Mouse (Mus musculus): ENCODE results near the gene E130309D02Rik.

Gene E130309D02Rik

GRCm38 (mm10) chr5:143315514-143315888 is 341 bp upstream of the E130309D02Rik start:
- in situ Hi-C loops (cut with MboI; ENCODE audit: low pct_unique_long_range_greater_than_20kb in 1 of 2, low sequenced_read_pairs in 2 of 2, unreplicated experiment in 1 of 2): no loop called here

DNA sequence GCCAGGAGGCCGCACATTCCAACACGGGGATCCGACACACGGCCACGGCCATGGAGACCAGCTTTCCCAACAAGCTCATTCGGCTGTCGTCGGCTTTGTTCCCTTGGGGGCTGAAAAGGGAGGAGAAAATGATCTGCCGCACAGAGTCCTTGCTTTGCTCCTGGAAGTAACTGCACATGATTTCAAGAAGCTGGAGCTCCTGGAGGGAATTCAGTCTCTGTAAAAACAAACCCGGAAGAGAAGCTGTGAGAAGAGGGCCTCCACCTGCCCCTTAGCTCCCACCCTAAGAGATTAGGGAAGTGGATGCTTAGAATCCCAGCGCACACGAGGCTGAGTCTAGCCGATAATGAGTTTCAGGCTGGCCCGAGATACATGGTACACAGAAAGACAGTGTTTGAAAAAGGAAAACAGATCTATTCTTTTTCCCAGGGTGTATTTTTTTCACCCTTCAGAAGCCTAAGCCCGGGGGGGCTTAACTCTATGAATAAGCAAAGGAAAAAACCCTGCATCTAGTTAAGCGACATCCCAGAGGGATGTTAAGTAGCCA is 904 bp downstream of the E130309D02Rik start:
- in situ Hi-C loops (cut with MboI; ENCODE audit: low pct_unique_long_range_greater_than_20kb in 1 of 2, low sequenced_read_pairs in 2 of 2, unreplicated experiment in 1 of 2): no loop called here

GRCm38 (mm10) chr5:143311886-143312285 is 3.3 kb downstream of the E130309D02Rik start:
- in situ Hi-C loops (cut with MboI; ENCODE audit: low pct_unique_long_range_greater_than_20kb in 1 of 2, low sequenced_read_pairs in 2 of 2, unreplicated experiment in 1 of 2): no loop called here

DNA sequence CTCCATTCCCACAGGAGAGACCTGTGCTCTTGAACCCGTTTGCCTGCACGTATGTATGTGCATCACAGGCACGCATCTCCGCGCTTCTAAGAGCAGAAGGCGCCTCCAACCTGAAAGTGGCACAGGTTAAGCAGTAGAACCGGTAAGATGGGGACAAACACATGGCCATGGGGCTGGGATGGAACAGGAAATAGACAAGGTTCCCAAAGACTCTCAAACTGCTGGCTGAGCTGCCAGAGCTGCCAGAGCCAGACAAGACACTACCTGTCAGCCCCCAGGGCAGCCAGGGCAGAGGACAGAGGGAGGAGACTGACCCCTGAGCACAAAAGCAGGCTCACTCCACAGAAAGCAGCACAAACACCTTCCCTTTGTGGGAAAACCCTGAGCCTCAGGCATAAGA is 5.2 kb downstream of the E130309D02Rik start:
- in situ Hi-C loops (cut with MboI; ENCODE audit: low pct_unique_long_range_greater_than_20kb in 1 of 2, low sequenced_read_pairs in 2 of 2, unreplicated experiment in 1 of 2): no loop called here

GRCm38 (mm10) chr5:143308825-143309224 is 6.3 kb downstream of the E130309D02Rik start:
- in situ Hi-C loops (cut with MboI; ENCODE audit: low pct_unique_long_range_greater_than_20kb in 1 of 2, low sequenced_read_pairs in 2 of 2, unreplicated experiment in 1 of 2): no loop called here

GRCm38 (mm10) chr5:143304251-143304650 is 10.9 kb downstream of the E130309D02Rik start:
- in situ Hi-C loops (cut with MboI; ENCODE audit: low pct_unique_long_range_greater_than_20kb in 1 of 2, low sequenced_read_pairs in 2 of 2, unreplicated experiment in 1 of 2): no loop called here

DNA sequence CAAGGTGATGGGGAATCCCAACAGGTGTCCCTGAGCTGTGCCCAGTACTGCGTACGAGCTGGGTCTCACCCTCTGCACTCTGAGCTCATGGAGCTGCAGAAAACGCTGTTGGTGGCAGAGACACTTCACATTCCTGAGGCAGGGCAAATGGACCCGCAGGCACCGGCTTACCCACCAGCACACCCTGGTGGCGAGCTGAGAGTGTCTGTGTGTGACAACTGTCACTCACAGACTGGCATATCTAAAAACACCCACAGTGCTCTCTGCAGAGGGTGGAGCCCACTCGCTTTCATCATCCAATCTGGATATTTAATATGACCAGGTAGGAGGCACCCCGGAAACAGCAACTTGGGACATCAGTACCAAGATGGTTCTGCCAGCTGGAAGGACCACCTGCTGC is 13.9 kb downstream of the E130309D02Rik start:
- in situ Hi-C loops (cut with MboI; ENCODE audit: low pct_unique_long_range_greater_than_20kb in 1 of 2, low sequenced_read_pairs in 2 of 2, unreplicated experiment in 1 of 2): no loop called here

DNA sequence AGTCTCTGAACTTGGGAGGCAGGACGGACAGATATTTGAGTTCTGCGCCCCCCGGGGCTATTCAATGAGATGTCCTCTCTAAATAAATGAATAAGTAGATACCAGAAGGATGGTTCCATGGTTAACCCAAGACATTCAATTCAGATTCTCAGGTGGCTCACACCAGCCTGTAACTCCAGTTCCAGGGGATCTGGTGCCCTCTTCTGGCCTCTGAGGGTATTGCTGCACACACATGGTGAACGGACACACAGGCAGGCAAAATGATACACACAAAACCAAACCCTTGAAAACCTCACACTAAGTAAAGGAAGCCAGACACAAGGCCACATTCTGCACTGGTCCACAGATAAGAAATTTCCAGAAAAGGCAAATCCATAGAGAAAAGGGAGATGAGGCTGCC is 15.5 kb downstream of the E130309D02Rik start:
- in situ Hi-C loops (cut with MboI; ENCODE audit: low pct_unique_long_range_greater_than_20kb in 1 of 2, low sequenced_read_pairs in 2 of 2, unreplicated experiment in 1 of 2): loop anchor here (10.0 to 25.0 kb wide), 3 partner anchors 112 to 362 kb away; partner anchors contain the start of genes Rbak (in 1 of the 2) and Spdye4b (in 1 of the 2)

DNA sequence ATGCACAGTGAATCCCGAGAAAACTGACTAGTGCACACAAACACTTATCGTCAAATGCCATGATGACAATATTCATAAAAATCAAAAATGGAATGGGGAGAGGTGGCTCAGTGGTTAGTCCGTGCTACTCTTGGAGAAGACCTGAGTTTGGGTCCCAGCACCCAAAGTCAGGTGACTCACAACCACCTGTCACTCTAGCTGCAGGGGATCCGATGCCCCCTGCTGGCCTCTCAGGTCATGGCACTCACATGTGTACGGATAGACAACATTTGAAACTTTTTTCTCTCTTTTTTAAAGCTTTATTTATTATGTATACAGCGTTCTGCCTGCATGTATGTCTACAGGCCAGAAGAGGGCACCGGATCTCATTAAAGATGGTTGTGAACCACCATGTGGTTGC is 16.8 kb downstream of the E130309D02Rik start:
- in situ Hi-C loops (cut with MboI; ENCODE audit: low pct_unique_long_range_greater_than_20kb in 1 of 2, low sequenced_read_pairs in 2 of 2, unreplicated experiment in 1 of 2): loop anchor here (10.0 to 25.0 kb wide), 3 partner anchors 111 to 361 kb away; partner anchors contain the start of genes Rbak (in 1 of the 2) and Spdye4b (in 1 of the 2)

DNA sequence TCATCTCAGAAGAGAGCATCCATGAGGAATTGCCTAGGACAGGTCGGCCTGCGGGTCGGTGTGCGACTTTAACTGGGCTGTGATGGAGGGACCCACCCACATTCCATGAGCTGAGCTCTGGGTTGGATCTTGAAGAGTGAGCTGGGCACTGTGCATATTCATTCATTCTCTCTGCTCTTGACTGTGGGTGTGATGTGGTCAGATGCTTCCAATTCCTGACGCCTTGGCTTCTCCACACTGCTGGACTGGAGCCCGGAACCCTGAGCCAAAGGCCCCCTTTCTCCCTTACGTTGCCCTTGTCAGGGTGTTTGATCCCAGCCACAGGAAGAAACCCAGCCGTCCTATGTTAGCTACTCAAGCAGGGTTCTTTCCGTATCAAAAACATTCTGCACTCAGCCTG is 17.2 kb downstream of the E130309D02Rik start:
- in situ Hi-C loops (cut with MboI; ENCODE audit: low pct_unique_long_range_greater_than_20kb in 1 of 2, low sequenced_read_pairs in 2 of 2, unreplicated experiment in 1 of 2): loop anchor here (10.0 to 25.0 kb wide), 3 partner anchors 111 to 361 kb away; partner anchors contain the start of genes Rbak (in 1 of the 2) and Spdye4b (in 1 of the 2)

- in situ Hi-C loops (cut with MboI; ENCODE audit: low pct_unique_long_range_greater_than_20kb in 1 of 2, low sequenced_read_pairs in 2 of 2, unreplicated experiment in 1 of 2): loop anchor here (10.0 to 25.0 kb wide), 3 partner anchors 108 to 358 kb away; partner anchors contain the start of genes Rbak (in 1 of the 2) and Spdye4b (in 1 of the 2)
These were observed 19.8 kb downstream of the E130309D02Rik start for GRCm38 (mm10) chr5:143295330-143295729.

GRCm38 (mm10) chr5:143294862-143295261 is 20.3 kb downstream of the E130309D02Rik start:
- in situ Hi-C loops (cut with MboI; ENCODE audit: low pct_unique_long_range_greater_than_20kb in 1 of 2, low sequenced_read_pairs in 2 of 2, unreplicated experiment in 1 of 2): loop anchor here (10.0 to 25.0 kb wide), 3 partner anchors 108 to 358 kb away; partner anchors contain the start of genes Rbak (in 1 of the 2) and Spdye4b (in 1 of the 2)

DNA sequence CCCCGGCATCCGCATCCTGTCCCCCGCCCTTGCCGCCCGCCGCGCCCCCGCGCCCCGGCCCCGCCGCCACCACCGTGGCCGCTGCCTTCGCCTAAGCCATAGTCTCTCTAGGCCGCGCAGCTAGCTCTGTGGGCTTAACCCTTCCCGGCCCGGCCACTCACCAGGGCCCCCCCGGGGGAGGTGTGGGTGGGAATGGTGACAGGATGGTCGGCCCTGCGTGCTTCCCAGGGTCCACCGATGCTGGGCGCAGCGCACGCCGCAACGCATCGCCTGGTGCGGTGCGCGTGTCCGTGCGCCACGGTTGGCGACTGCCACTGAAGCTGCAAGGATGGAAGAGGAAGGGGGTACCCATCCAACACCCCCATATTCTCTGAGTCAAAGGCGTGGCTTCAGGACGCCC is 21.8 kb downstream of the E130309D02Rik start, which contains the start of gene Zfp853:
TSS of gene Zfp853 (minus strand) at position 220 of the 400 bp plus-strand sequence.
- in situ Hi-C loops (cut with MboI; ENCODE audit: low pct_unique_long_range_greater_than_20kb in 1 of 2, low sequenced_read_pairs in 2 of 2, unreplicated experiment in 1 of 2): loop anchor here (10.0 to 25.0 kb wide), 3 partner anchors 106 to 356 kb away; partner anchors contain the start of genes Rbak (in 1 of the 2) and Spdye4b (in 1 of the 2)

- in situ Hi-C loops (cut with MboI; ENCODE audit: low pct_unique_long_range_greater_than_20kb in 1 of 2, low sequenced_read_pairs in 2 of 2, unreplicated experiment in 1 of 2): loop anchor here (10.0 to 25.0 kb wide), 3 partner anchors 106 to 356 kb away; partner anchors contain the start of genes Rbak (in 1 of the 2) and Spdye4b (in 1 of the 2)
These were observed 22.3 kb downstream of the E130309D02Rik start for GRCm38 (mm10) chr5:143292879-143293278.

- in situ Hi-C loops (cut with MboI; ENCODE audit: low pct_unique_long_range_greater_than_20kb in 1 of 2, low sequenced_read_pairs in 2 of 2, unreplicated experiment in 1 of 2): loop anchor here in 1 of 2 experiments (25.0 kb wide), 2 partner anchors 102 to 352 kb away; partner anchors contain the start of genes Rbak and Spdye4b
These were observed 25.9 kb downstream of the E130309D02Rik start for GRCm38 (mm10) chr5:143289299-143289698.

- in situ Hi-C loops (cut with MboI; ENCODE audit: low pct_unique_long_range_greater_than_20kb in 1 of 2, low sequenced_read_pairs in 2 of 2, unreplicated experiment in 1 of 2): loop anchor here in 1 of 2 experiments (25.0 kb wide), 2 partner anchors 101 to 351 kb away; partner anchors contain the start of genes Rbak and Spdye4b
These were observed 26.7 kb downstream of the E130309D02Rik start for GRCm38 (mm10) chr5:143288378-143288911.

- in situ Hi-C loops (cut with MboI; ENCODE audit: low pct_unique_long_range_greater_than_20kb in 1 of 2, low sequenced_read_pairs in 2 of 2, unreplicated experiment in 1 of 2): loop anchor here in 1 of 2 experiments (25.0 kb wide), 2 partner anchors 101 to 351 kb away; partner anchors contain the start of genes Rbak and Spdye4b
These were observed 27.3 kb downstream of the E130309D02Rik start for GRCm38 (mm10) chr5:143287774-143288328.

DNA sequence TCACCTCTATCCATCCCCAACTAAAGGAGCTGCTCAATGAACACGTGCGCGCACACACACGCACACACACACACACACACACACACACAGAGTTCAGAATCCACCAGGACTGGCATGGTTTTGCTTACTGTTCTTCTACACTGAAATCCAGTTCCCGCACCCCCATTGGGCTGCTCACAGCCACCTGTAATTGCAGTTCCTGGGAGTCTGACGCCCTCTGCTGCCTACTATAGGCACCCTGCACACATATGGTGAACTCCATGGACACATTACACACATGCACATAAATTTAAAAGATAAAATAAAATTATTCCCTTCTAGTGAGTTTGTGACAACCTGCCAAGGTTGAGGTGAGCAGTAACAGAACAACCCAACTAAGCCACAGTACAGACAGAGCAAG is 30.4 kb downstream of the E130309D02Rik start:
- in situ Hi-C loops (cut with MboI; ENCODE audit: low pct_unique_long_range_greater_than_20kb in 1 of 2, low sequenced_read_pairs in 2 of 2, unreplicated experiment in 1 of 2): loop anchor here in 1 of 2 experiments (25.0 kb wide), 2 partner anchors 97 to 347 kb away; partner anchors contain the start of genes Rbak and Spdye4b

DNA sequence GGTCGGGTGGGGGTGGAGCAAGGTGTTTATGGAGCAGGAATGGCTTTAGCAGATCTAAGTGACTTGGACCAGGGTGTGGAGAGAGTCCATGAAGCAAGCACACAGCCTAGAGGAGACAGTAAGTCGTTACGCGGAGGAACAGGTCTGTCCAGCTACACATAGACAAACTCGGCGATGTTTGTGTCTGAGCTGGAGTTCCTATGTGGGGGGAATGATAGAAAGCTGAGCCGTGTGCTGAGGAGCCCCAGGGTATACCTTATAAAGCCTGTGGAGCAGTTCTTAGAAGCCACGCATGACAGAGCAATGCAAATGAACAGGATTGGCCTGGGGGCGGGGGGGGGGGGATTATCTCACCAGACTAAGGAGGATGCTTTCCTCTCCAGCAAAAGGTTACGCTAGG is 35.9 kb downstream of the E130309D02Rik start:
- in situ Hi-C loops (cut with MboI; ENCODE audit: low pct_unique_long_range_greater_than_20kb in 1 of 2, low sequenced_read_pairs in 2 of 2, unreplicated experiment in 1 of 2): loop anchor here in 1 of 2 experiments (25.0 kb wide), 2 partner anchors 92 to 342 kb away; partner anchors contain the start of genes Rbak and Spdye4b

Data from mouse embryonic stem cell (cell line).